Comparison of ENCODE assay signal across 18 mouse cellular contexts in the genomic region with DNA sequence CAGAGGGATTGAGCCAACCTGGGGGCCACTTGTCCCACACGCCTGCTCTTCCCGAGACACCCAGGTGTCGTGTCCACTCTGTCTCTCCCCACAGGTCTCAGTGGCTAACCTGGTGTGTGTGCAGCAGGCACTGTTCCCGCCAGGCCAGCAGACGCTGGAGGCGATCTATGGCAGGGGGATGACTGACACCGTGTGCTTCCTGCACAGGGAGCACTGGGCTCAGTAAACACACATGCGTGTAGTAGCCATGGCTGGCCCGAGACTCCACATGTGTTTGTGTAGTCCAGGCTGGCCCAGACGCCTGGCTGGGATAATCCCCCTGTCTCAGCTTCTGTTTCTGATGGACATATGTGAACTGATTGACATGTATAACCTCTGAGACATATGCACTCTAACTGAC. TPM values are rescaled to one million over a fixed set of nuclear protein-coding genes. Genes with fewer than 3 reads are reported as not detected.
DNase-seq lines count a peak whose midpoint lies in the region; ATAC-seq and TF ChIP-seq lines count a peak whose summit lies in the region.
"Had no signal": no experiment of that assay in that cellular context is flagged by ENCODE, and none has a peak within 500 bp of the region (broad histone marks: within the 10 kb centered on the region; RNA-seq: fewer than 3 reads in every experiment).

No protein-coding gene starts in this region.

- H3K27ac ChIP-seq in hindbrain, embryonic 13.5 days, result no peak overlapping the region
- no peak overlapping the region for H3K27ac ChIP-seq in midbrain, embryonic 16.5 days (ENCODE audit: low read length)
- H3K27ac ChIP-seq: heart, embryonic 15.5 days had no signal

- intact Hi-C loops in heart, postnatal 25 days (cut with DNase I), result no loop called here

- no peak for TF ChIP-seq CTCF in brain, embryonic 14.5 days (IDR thresholded peaks at IDR 0.05; ENCODE audit: borderline replicate concordance, extremely low read depth, insufficient read depth, insufficient read length)

- H3K9me3 ChIP-seq in hindbrain, embryonic 13.5 days, result peaks cover 23% of the 10 kb centered on the region
- peaks cover 6% of the 10 kb centered on the region for H3K9me3 ChIP-seq in midbrain, embryonic 16.5 days (replicated peaks; ENCODE audit: control insufficient read depth, low read length, poor library complexity, severe bottlenecking)
- H3K9me3 ChIP-seq: heart, embryonic 15.5 days had no signal

- H3K4me2 ChIP-seq in hindbrain, embryonic 13.5 days, result no peak overlapping the region
- no peak overlapping the region for H3K4me2 ChIP-seq in midbrain, embryonic 16.5 days (ENCODE audit: low read length)
- H3K4me2 ChIP-seq: heart, embryonic 15.5 days had no signal

- no peak overlapping the region for H3K4me3 ChIP-seq in hindbrain, embryonic 13.5 days
- H3K4me3 ChIP-seq in midbrain, embryonic 16.5 days (ENCODE audit: low read depth, low read length), result no peak overlapping the region
- H3K4me3 ChIP-seq: heart, embryonic 15.5 days had no signal

- peak; percentile 37 for ATAC-seq in hindbrain, embryonic 13.5 days (ENCODE audit: low FRiP score)
- ATAC-seq in midbrain, embryonic 16.5 days, result peak; percentile 34; the same call in 1 of the 2 replicates
- no peak for ATAC-seq in activated CD4-positive, CD25-positive, alpha-beta regulatory T cell, adult 4 months

- H3K27me3 ChIP-seq in hindbrain, embryonic 13.5 days, result no peaks in the 10 kb centered on the region
- no peaks in the 10 kb centered on the region for H3K27me3 ChIP-seq in midbrain, embryonic 16.5 days (ENCODE audit: control insufficient read depth, insufficient read depth, low read depth, low read length)
- H3K27me3 ChIP-seq: CH12.LX; heart, embryonic 15.5 days had no signal

- no peaks in the 10 kb centered on the region for H3K4me1 ChIP-seq in hindbrain, embryonic 13.5 days (replicated peaks)
- no peaks in the 10 kb centered on the region for H3K4me1 ChIP-seq in midbrain, embryonic 16.5 days (ENCODE audit: control insufficient read depth, insufficient read depth, low read length)
- H3K4me1 ChIP-seq: heart, embryonic 15.5 days had no signal

- no peaks in the 10 kb centered on the region for H3K36me3 ChIP-seq in hindbrain, embryonic 13.5 days
- no peaks in the 10 kb centered on the region for H3K36me3 ChIP-seq in midbrain, embryonic 16.5 days (ENCODE audit: control insufficient read depth, insufficient read depth, low read length)
- H3K36me3 ChIP-seq: heart, embryonic 15.5 days had no signal

- DNase-seq in heart, adult 11 months, result peak; percentile 80
- no peak for DNase-seq in heart, postnatal 25 days (ENCODE audit: low spot score)
- peak; percentile 26 for DNase-seq in brain, embryonic 14.5 days (ENCODE audit: low read depth)
- no peak for DNase-seq in cerebellum, adult 8-10 months
- no peak for DNase-seq in layer of hippocampus, adult 11-12 months (ENCODE audit: low spot score)
- DNase-seq: adrenal gland, postnatal 25 days; cerebellum, adult 2 months; kidney, adult 2 months; liver; lung, postnatal 10 days; right cerebral cortex, postnatal 14 days had no signal

- 98% methylated on average over 10 of the region's 10 CpGs for WGBS in hindbrain, embryonic 13.5 days
- 97% methylated on average over 10 of the region's 10 CpGs for WGBS in midbrain, embryonic 16.5 days

- no peak for TF ChIP-seq POLR2A in brain, embryonic 14.5 days (IDR thresholded peaks at IDR 0.05; ENCODE audit: borderline replicate concordance, extremely low read depth, insufficient read depth, insufficient read length, poor library complexity, severe bottlenecking)

- H3K9ac ChIP-seq in hindbrain, embryonic 13.5 days, result no peak overlapping the region
- no peak overlapping the region for H3K9ac ChIP-seq in midbrain, embryonic 16.5 days (ENCODE audit: low read depth, low read length)
- H3K9ac ChIP-seq: heart, embryonic 15.5 days had no signal

RNA-seq across cellular contexts. Expression of a gene that starts 22.8 kb away (rescaled TPM):
- not detected for total RNA-seq in heart, postnatal 25 days (2021)
- not detected in 2 replicates for polyA plus RNA-seq in brain, embryonic 14.5 days (2012; rRNA removed)
- polyA plus RNA-seq in hindbrain, embryonic 13.5 days (2015; fragmentation: Nextera tagmentation; extraction: Ambion mirVana), result not detected in 2 replicates
- polyA plus RNA-seq in midbrain, embryonic 16.5 days (2015; fragmentation: Nextera tagmentation; extraction: Ambion mirVana), result not detected in 2 replicates
- polyA plus RNA-seq in activated CD4-positive, CD25-positive, alpha-beta regulatory T cell, adult 4 months (2017; shearing (Covaris generic)), result not detected
- total RNA-seq: adrenal gland, postnatal 25 days; CH12.LX; gastrocnemius, adult 8-10 months; layer of hippocampus, postnatal 25 days had no signal
- polyA plus RNA-seq: cerebellum, adult 2 months; heart, embryonic 15.5 days; kidney, adult 2 months had no signal

RNA-seq across cellular contexts. Expression of a gene that starts 26.3 kb away (rescaled TPM):
- total RNA-seq in heart, postnatal 25 days (2021), result not detected
- not detected in 2 replicates for polyA plus RNA-seq in brain, embryonic 14.5 days (2012; rRNA removed)
- not detected in 2 replicates for polyA plus RNA-seq in hindbrain, embryonic 13.5 days (2015; fragmentation: Nextera tagmentation; extraction: Ambion mirVana)
- not detected in 2 replicates for polyA plus RNA-seq in midbrain, embryonic 16.5 days (2015; fragmentation: Nextera tagmentation; extraction: Ambion mirVana)
- polyA plus RNA-seq in activated CD4-positive, CD25-positive, alpha-beta regulatory T cell, adult 4 months (2017; shearing (Covaris generic)), result not detected
- total RNA-seq: adrenal gland, postnatal 25 days; CH12.LX; gastrocnemius, adult 8-10 months; layer of hippocampus, postnatal 25 days had no signal
- polyA plus RNA-seq: cerebellum, adult 2 months; heart, embryonic 15.5 days; kidney, adult 2 months had no signal

Comparison
In these comparisons a context has a peak if more than half of its experiments do, and no peak if none do; other contexts are left out.
1. DNase-seq: peak in heart, adult 11 months (single experiment) and brain, embryonic 14.5 days (single experiment); none in heart, postnatal 25 days (single experiment), cerebellum, adult 8-10 months (single experiment) and layer of hippocampus, adult 11-12 months (single experiment).